Mouse (Mus musculus) lung, embryonic 15.5 days (tissue): ENCODE data around the gene Kcnip4. TPM values are rescaled to one million over a fixed set of nuclear protein-coding genes. Genes with fewer than 3 reads are reported as not detected.

ENCODE experiments used
- ATAC-seq: fragments of 200-750 bp; cut with Nextera tagmentation; 2 replicates; pipeline ENCODE4 v1.8.0; 2017; ENCODE audit warnings: moderate number of reproducible peaks, borderline replicate concordance; ENCODE audit not compliant: low FRiP score, low TSS enrichment; ENCODE audit errors: extremely low read depth
- H3K27ac ChIP-seq: fragments of 300-500 bp; sonication (generic); 2 replicates; pipeline ENCODE4 v1.5.1; 2015; ENCODE audit warnings: moderate library complexity, mild to moderate bottlenecking, inconsistent platforms
- H3K27me3 ChIP-seq: fragments of 300-500 bp; sonication (generic); 2 replicates; pipeline ENCODE4 v1.6.1; 2015; ENCODE audit warnings: inconsistent platforms
- H3K36me3 ChIP-seq: fragments of 300-500 bp; sonication (generic); 2 replicates; pipeline ENCODE4 v1.6.1; 2015; ENCODE audit warnings: inconsistent platforms
- H3K4me1 ChIP-seq: fragments of 300-500 bp; sonication (generic); 2 replicates; pipeline ENCODE4 v1.6.1; 2015; ENCODE audit warnings: inconsistent platforms
- H3K4me2 ChIP-seq: fragments of 300-500 bp; sonication (generic); 2 replicates; pipeline ENCODE4 v1.6.1; 2015; ENCODE audit warnings: inconsistent platforms, mild to moderate bottlenecking, moderate library complexity
- H3K4me3 ChIP-seq: fragments of 300-500 bp; sonication (generic); 2 replicates; pipeline ENCODE4 v1.5.1; 2015; ENCODE audit warnings: mild to moderate bottlenecking, inconsistent platforms
- H3K9ac ChIP-seq: fragments of 300-500 bp; sonication (generic); 2 replicates; pipeline ENCODE4 v1.6.1; 2015; ENCODE audit warnings: inconsistent platforms
- H3K9me3 ChIP-seq: fragments of 300-500 bp; sonication (generic); 2 replicates; pipeline ENCODE4 v1.6.1; 2016; ENCODE audit warnings: inconsistent platforms
- WGBS: fragments of 180-500 bp; shearing (Covaris S2); methylation state at CpG from one replicate; pipeline ENCODE4 v1.1.7; 2015; 5-methylcytosine and 5-hydroxymethylcytosine counted together
- polyA plus RNA-seq: library from polyadenylated mRNA; unstranded; fragments of >200 nt; fragmentation: Nextera tagmentation; extraction: Ambion mirVana; gene quantifications from 2 replicates; pipeline ENCODE4 v1.2.1, GENCODE M21; 2015

The Kcnip4 gene
- polyA plus RNA-seq, 1 experiment from 2014 or later: 0.75 TPM

DNA sequence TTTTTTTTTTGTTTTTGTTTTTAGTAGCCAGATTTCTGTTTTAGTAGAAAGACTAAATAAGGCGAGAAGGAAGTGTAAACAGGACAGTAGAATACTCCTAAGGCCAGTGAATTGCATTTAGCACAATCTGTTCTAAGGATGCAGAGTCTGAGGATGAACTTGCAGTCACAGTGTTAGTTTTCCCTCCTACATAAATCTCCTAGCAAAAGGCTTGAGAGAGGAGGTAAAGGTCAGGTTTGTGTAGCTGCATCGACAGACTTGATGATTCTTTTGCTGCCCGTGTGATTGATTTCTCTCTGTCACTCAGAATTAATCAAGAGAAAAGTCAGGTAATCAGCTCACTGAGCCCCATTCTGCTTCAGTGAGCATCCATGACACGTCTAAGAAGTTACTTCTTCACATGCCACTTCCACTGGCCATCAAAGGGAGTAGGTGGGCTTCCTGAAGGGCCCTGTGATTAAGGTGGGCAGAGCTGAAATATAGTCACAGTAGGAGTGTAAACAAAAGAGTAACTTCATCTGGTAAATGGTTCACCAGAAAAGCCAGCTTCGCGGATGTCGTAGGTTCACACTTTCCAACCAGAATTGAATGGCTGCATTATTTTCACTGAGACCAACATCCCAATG lies 1183.8 kb downstream of the Kcnip4 start:
- 54% methylated on average over 7 of the region's 7 CpGs for WGBS

More for the DNA sequence above, 1183.8 kb downstream of the Kcnip4 start:
- Histone ChIP-seq H3K36me3 (no peaks in the 10 kb centered on the region), H3K9me3 (no peaks in the 10 kb centered on the region), H3K27ac (no peak overlapping the region), H3K4me3 (no peak overlapping the region), H3K27me3 (no peaks in the 10 kb centered on the region), H3K9ac (no peak overlapping the region), H3K4me1 (peaks cover 4% of the 10 kb centered on the region; the same call in 1 of the 2 replicates), H3K4me2 (no peak overlapping the region)
- no peak for ATAC-seq
